Mouse (Mus musculus): ENCODE data around the gene Chmp4b. TPM values are rescaled to one million over a fixed set of nuclear protein-coding genes. Genes with fewer than 3 reads are reported as not detected.

Chmp4b gene
- polyA plus RNA-seq (2015; fragmentation: Nextera tagmentation; extraction: Ambion mirVana): 54.0 and 62.8 TPM in 2 replicates

DNA sequence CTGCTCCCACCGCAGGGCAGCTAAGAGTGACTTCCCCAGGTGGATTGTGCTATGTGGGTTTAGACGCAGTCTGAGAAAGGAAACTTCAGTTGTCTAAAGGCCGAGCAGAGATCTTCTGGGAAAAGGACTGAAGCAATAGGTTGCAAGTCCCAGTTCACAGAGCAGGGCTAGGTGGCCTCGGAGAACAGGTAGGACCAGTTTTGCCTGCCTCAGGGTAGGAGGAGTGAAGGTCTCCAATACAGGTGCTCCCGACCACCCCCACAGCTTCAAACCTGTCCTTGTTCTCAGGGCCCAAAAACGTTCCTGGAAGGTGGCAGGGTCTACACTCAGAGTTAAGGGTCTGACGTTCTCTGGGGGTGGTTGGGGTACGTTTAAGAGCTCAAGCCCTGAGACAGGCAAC is at the start of gene Chmp4b:
Gene Chmp4b (plus strand): TSS at position 343 of the 400 bp plus-strand sequence.

DNA sequence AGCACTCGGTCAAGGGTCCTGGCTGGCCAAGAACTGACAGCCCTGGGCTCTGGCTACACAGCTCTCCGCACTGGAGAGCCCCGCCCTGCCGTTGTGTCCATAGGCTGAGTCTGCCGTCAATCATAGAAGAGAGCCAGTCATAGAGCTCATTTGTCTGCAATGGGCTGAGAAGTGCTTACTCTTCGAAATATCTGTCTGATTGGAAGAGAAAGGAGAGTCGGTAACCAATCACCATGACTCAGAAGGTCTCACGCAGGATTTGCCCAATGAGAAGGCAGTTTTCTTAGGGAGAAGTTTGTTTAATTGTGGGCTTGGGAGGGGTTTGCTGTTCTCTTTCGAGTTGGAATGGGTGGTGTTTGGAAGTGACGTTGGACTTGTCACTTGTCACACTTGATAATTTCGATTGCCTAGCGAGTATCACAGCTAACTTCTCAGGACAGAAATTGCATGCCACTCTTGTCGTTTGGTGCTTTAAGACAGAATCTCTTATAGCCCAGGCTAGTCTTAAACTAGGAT is 47.8 kb upstream of the Chmp4b start, which contains the start of gene Pxmp4:
Gene Pxmp4 (minus strand): TSS at position 71 of the 516 bp plus-strand sequence.

DNA sequence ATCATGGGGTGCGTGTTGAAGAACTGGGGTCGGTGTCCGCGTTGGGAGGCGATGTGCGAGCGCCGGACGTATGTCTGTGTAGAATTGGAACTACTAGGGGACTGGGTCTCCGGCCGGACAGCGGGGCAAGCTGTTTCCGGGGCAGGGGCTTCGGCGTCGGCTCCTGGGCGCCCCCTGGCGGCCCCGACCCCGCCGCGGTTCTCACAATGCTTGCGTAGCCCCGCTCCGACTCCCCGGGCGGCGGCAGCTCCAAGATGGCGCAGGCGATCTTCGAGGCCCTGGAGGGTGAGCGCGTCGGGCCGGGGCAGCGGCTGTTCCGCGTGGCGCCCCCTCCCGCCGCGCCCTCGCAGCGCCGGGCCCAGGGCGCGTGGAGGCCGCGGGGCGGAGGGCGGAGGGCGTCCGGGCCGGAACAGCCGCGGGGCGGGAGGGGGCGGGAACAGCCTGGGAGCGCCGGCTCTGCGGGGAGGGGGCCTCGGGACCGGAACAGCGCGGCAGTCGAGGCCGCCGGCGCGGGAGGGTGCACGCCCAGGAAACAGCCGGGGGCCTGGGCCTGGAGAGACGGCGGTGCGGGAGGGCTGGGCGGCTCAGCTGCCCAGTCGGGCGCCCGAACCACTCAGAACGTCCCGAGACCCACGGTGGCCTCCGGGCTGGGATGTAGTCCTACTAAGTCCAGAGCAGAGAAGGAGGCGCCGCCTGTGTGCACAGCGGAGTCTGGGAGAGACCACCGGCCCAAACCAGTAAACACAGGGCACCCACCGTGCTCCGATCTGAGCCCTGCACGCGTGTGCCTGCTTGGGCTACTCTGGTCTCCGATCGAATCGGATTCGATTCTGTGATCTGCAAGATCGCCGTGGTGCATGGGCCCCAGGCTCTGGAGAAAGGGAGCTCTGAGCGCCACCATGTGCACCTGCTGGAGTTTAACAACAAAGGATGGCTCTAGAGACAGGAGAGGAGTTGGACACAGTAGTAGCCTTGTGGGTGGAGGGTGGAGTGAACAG is 38.1 kb upstream of the Chmp4b start, which contains the start of the genes Zfp341 and 4930519P11Rik:
Gene Zfp341 (plus strand): TSS at position 180 of the 998 bp plus-strand sequence.
Gene 4930519P11Rik (minus strand): TSS at position 320 of the 998 bp plus-strand sequence.

Other genes starting within 250 kb of the Chmp4b start
- 29.3 and 32.6 TPM in 2 replicates for gene Snta1, start 243.6 kb upstream of the Chmp4b start, polyA plus RNA-seq (2015; fragmentation: Nextera tagmentation; extraction: Ambion mirVana)
- 13.7 and 21.7 TPM in 2 replicates for gene Cbfa2t2, start 215.2 kb upstream of the Chmp4b start, polyA plus RNA-seq (2015; fragmentation: Nextera tagmentation; extraction: Ambion mirVana)
- 2.6 and 2.8 TPM in 2 replicates for gene 1700003F12Rik, start 104.6 kb upstream of the Chmp4b start, polyA plus RNA-seq (2015; fragmentation: Nextera tagmentation; extraction: Ambion mirVana)
- gene Actl10, start 99.9 kb upstream of the Chmp4b start, polyA plus RNA-seq (2015; fragmentation: Nextera tagmentation; extraction: Ambion mirVana): 0.26 and 0.35 TPM in 2 replicates
- gene Necab3, start 92.8 kb upstream of the Chmp4b start, polyA plus RNA-seq (2015; fragmentation: Nextera tagmentation; extraction: Ambion mirVana): 3.7 and 5.8 TPM in 2 replicates
- 12.2 and 14.2 TPM in 2 replicates for gene E2f1, start 81.8 kb upstream of the Chmp4b start, polyA plus RNA-seq (2015; fragmentation: Nextera tagmentation; extraction: Ambion mirVana)
- gene Pxmp4, start 48.0 kb upstream of the Chmp4b start, polyA plus RNA-seq (2015; fragmentation: Nextera tagmentation; extraction: Ambion mirVana): 28.6 and 31.2 TPM in 2 replicates
- gene Zfp341, start 38.4 kb upstream of the Chmp4b start, polyA plus RNA-seq (2015; fragmentation: Nextera tagmentation; extraction: Ambion mirVana): 0.46 and 0.66 TPM in 2 replicates
- 0.57 and 1.0 TPM in 2 replicates for gene 4930519P11Rik, start 38.3 kb upstream of the Chmp4b start, polyA plus RNA-seq (2015; fragmentation: Nextera tagmentation; extraction: Ambion mirVana)
- not detected in 2 replicates for gene Gm14214, start 118.3 kb downstream of the Chmp4b start, polyA plus RNA-seq (2015; fragmentation: Nextera tagmentation; extraction: Ambion mirVana)
- 32.3 and 38.1 TPM in 2 replicates for gene Raly, start 139.4 kb downstream of the Chmp4b start, polyA plus RNA-seq (2015; fragmentation: Nextera tagmentation; extraction: Ambion mirVana)
- 1.3 and 4.2 TPM in 2 replicates for gene a, start 139.7 kb downstream of the Chmp4b start, polyA plus RNA-seq (2015; fragmentation: Nextera tagmentation; extraction: Ambion mirVana)
- gene Eif2s2, start 241.2 kb downstream of the Chmp4b start, polyA plus RNA-seq (2015; fragmentation: Nextera tagmentation; extraction: Ambion mirVana): 115 and 163 TPM in 2 replicates